Mouse (Mus musculus): ENCODE measurements around the gene Cobl. TPM values are rescaled to one million over a fixed set of nuclear protein-coding genes. Genes with fewer than 3 reads are reported as not detected.
A peak's percentile ranks its signal among the peaks of the same experiment; 100 is the strongest.

Cobl gene
- polyA plus RNA-seq (2015; fragmentation: Nextera tagmentation; extraction: Ambion mirVana): 13.9 and 15.6 TPM in 2 replicates

GRCm38 (mm10) chr11:12464181-12465162 is at the start of gene Cobl:
Cobl (minus strand) TSS chr11:12464960.
- peak within 1 kb of the TSS; percentile 73 for H3K9ac ChIP-seq (replicated peaks)
- no peaks in the 10 kb centered on the region for H3K9me3 ChIP-seq (replicated peaks)

GRCm38 (mm10) chr11:12513796-12514195 is 49.0 kb upstream of the Cobl start:
- WGBS: 48% methylated on average over 5 of the region's 5 CpGs
- Histone ChIP-seq H3K9me3 (replicated peaks) (no peaks in the 10 kb centered on the region), H3K27me3 (replicated peaks) (no peaks in the 10 kb centered on the region), H3K4me3 (replicated peaks) (no peak overlapping the region), H3K4me1 (no peaks in the 10 kb centered on the region), H3K9ac (replicated peaks) (no peak overlapping the region), H3K36me3 (no peaks in the 10 kb centered on the region), H3K27ac (replicated peaks) (no peak overlapping the region), H3K4me2 (no peak overlapping the region)
- no peak for ATAC-seq (ENCODE audit: low FRiP score)

More at GRCm38 (mm10) chr11:12464181-12465162, at the start of gene Cobl:
- H3K4me1 ChIP-seq: peaks cover 20% of the 10 kb centered on the region
- no peaks in the 10 kb centered on the region for H3K36me3 ChIP-seq
- H3K27me3 ChIP-seq (replicated peaks): peaks cover 4% of the 10 kb centered on the region; the same call in 1 of the 2 replicates
- peak; percentile 83 for ATAC-seq (ENCODE audit: low FRiP score)
- H3K4me3 ChIP-seq (replicated peaks): peak within 1 kb of the TSS; percentile 80
- peak within 1 kb of the TSS; percentile 94 for H3K4me2 ChIP-seq
- no peak within 1 kb of the TSS for H3K27ac ChIP-seq (replicated peaks)
- WGBS: 1% methylated on average over 58 of the region's 89 CpGs

- H3K4me3 ChIP-seq (replicated peaks): no peak overlapping the region
- no peak overlapping the region for H3K27ac ChIP-seq (replicated peaks)
- H3K4me2 ChIP-seq: no peak overlapping the region
- no peaks in the 10 kb centered on the region for H3K4me1 ChIP-seq
- WGBS: 93% methylated on average over 6 of the region's 6 CpGs
- no peaks in the 10 kb centered on the region for H3K9me3 ChIP-seq (replicated peaks)
- H3K36me3 ChIP-seq: no peaks in the 10 kb centered on the region
- no peak for ATAC-seq (ENCODE audit: low FRiP score)
- no peaks in the 10 kb centered on the region for H3K27me3 ChIP-seq (replicated peaks)
- H3K9ac ChIP-seq (replicated peaks): no peak overlapping the region
These were observed 41.7 kb upstream of the Cobl start for GRCm38 (mm10) chr11:12506371-12506890.

GRCm38 (mm10) chr11:12503756-12504155 is 39.0 kb upstream of the Cobl start:
- Histone ChIP-seq H3K27me3 (replicated peaks) (no peaks in the 10 kb centered on the region), H3K9me3 (replicated peaks) (no peaks in the 10 kb centered on the region), H3K4me1 (no peaks in the 10 kb centered on the region), H3K27ac (replicated peaks) (no peak overlapping the region), H3K36me3 (no peaks in the 10 kb centered on the region), H3K4me2 (no peak overlapping the region), H3K4me3 (replicated peaks) (no peak overlapping the region), H3K9ac (replicated peaks) (no peak overlapping the region)
- WGBS: 83% methylated on average over 4 of the region's 4 CpGs
- ATAC-seq (ENCODE audit: low FRiP score): no peak

GRCm38 (mm10) chr11:12501721-12502120 is 37.0 kb upstream of the Cobl start:
- Histone ChIP-seq H3K9me3 (replicated peaks) (no peaks in the 10 kb centered on the region), H3K4me2 (no peak overlapping the region), H3K36me3 (no peaks in the 10 kb centered on the region), H3K4me3 (replicated peaks) (no peak overlapping the region), H3K27ac (replicated peaks) (no peak overlapping the region), H3K9ac (replicated peaks) (no peak overlapping the region), H3K27me3 (replicated peaks) (no peaks in the 10 kb centered on the region), H3K4me1 (no peaks in the 10 kb centered on the region)
- no peak for ATAC-seq (ENCODE audit: low FRiP score)
- 82% methylated on average over 3 of the region's 3 CpGs for WGBS

GRCm38 (mm10) chr11:12493791-12494190 is 29.0 kb upstream of the Cobl start:
- ATAC-seq (ENCODE audit: low FRiP score): no peak
- Histone ChIP-seq H3K27ac (replicated peaks) (no peak overlapping the region), H3K4me3 (replicated peaks) (no peak overlapping the region), H3K4me1 (no peaks in the 10 kb centered on the region), H3K9ac (replicated peaks) (no peak overlapping the region), H3K36me3 (no peaks in the 10 kb centered on the region), H3K4me2 (no peak overlapping the region), H3K9me3 (replicated peaks) (no peaks in the 10 kb centered on the region), H3K27me3 (replicated peaks) (no peaks in the 10 kb centered on the region)

GRCm38 (mm10) chr11:12479856-12480403 is 15.2 kb upstream of the Cobl start:
- H3K4me3 ChIP-seq (replicated peaks): no peak overlapping the region
- H3K9ac ChIP-seq (replicated peaks): no peak overlapping the region
- no peaks in the 10 kb centered on the region for H3K4me1 ChIP-seq
- no peak overlapping the region for H3K4me2 ChIP-seq
- H3K36me3 ChIP-seq: no peaks in the 10 kb centered on the region
- H3K9me3 ChIP-seq (replicated peaks): no peaks in the 10 kb centered on the region
- WGBS: 96% methylated on average over 3 of the region's 3 CpGs
- no peak for ATAC-seq (ENCODE audit: low FRiP score)
- no peak overlapping the region for H3K27ac ChIP-seq (replicated peaks)
- H3K27me3 ChIP-seq (replicated peaks): no peaks in the 10 kb centered on the region

GRCm38 (mm10) chr11:12474299-12474935 is 9.7 kb upstream of the Cobl start:
- Histone ChIP-seq H3K9ac (replicated peaks) (no peak overlapping the region), H3K4me2 (no peak overlapping the region), H3K9me3 (replicated peaks) (no peaks in the 10 kb centered on the region), H3K27me3 (replicated peaks) (no peaks in the 10 kb centered on the region), H3K36me3 (no peaks in the 10 kb centered on the region), H3K27ac (replicated peaks) (no peak overlapping the region), H3K4me3 (replicated peaks) (no peak overlapping the region), H3K4me1 (no peaks in the 10 kb centered on the region)
- 92% methylated on average over 5 of the region's 5 CpGs for WGBS
- no peak for ATAC-seq (ENCODE audit: low FRiP score)

GRCm38 (mm10) chr11:12473625-12474298 is 9.0 kb upstream of the Cobl start:
- Histone ChIP-seq H3K27ac (replicated peaks) (no peak overlapping the region), H3K4me3 (replicated peaks) (no peak overlapping the region), H3K9ac (replicated peaks) (no peak overlapping the region), H3K4me1 (no peaks in the 10 kb centered on the region), H3K9me3 (replicated peaks) (no peaks in the 10 kb centered on the region), H3K27me3 (replicated peaks) (no peaks in the 10 kb centered on the region), H3K4me2 (no peak overlapping the region), H3K36me3 (no peaks in the 10 kb centered on the region)
- ATAC-seq (ENCODE audit: low FRiP score): no peak
- WGBS: 78% methylated on average over 5 of the region's 5 CpGs

GRCm38 (mm10) chr11:12469638-12470037 is 4.9 kb upstream of the Cobl start:
- no peak overlapping the region for H3K4me3 ChIP-seq (replicated peaks)
- no peaks in the 10 kb centered on the region for H3K9me3 ChIP-seq (replicated peaks)
- H3K4me1 ChIP-seq: 0 out of 2 replicates have a peak, but pooled peaks cover 5% of the 10 kb centered on the region
- H3K27ac ChIP-seq (replicated peaks): no peak overlapping the region
- 88% methylated on average over 1 of the region's 1 CpGs for WGBS
- no peak for ATAC-seq (ENCODE audit: low FRiP score)
- peaks cover 4% of the 10 kb centered on the region; the same call in 1 of the 2 replicates for H3K27me3 ChIP-seq (replicated peaks)
- H3K9ac ChIP-seq (replicated peaks): no peak overlapping the region
- H3K4me2 ChIP-seq: no peak overlapping the region
- H3K36me3 ChIP-seq: no peaks in the 10 kb centered on the region

- Histone ChIP-seq H3K4me3 (replicated peaks) (no peak overlapping the region), H3K9me3 (replicated peaks) (no peaks in the 10 kb centered on the region), H3K36me3 (no peaks in the 10 kb centered on the region), H3K27ac (replicated peaks) (no peak overlapping the region), H3K4me1 (peaks cover 14% of the 10 kb centered on the region), H3K9ac (replicated peaks) (no peak overlapping the region), H3K4me2 (no peak overlapping the region), H3K27me3 (replicated peaks) (peaks cover 4% of the 10 kb centered on the region; the same call in 1 of the 2 replicates)
- 71% methylated on average over 2 of the region's 2 CpGs for WGBS
- no peak for ATAC-seq (ENCODE audit: low FRiP score)
These were observed 3.9 kb upstream of the Cobl start for GRCm38 (mm10) chr11:12468661-12469060.
